Mouse (Mus musculus): ENCODE results near the gene Ccdc186. TPM values are rescaled to one million over a fixed set of nuclear protein-coding genes. Genes with fewer than 3 reads are reported as not detected.
"Not testable (repeated sequence)": the region's sequence is repeated elsewhere in the genome, so short reads cannot be mapped to it uniquely, and the experiment has no call there.

Gene Ccdc186
- total RNA-seq, 2 experiments from 2014 or later, result 23.1 to 29.0 TPM

GRCm38 (mm10) chr19:56801656-56802351 is 20.2 kb downstream of the Ccdc186 start:
- no peak for DNase-seq

DNA sequence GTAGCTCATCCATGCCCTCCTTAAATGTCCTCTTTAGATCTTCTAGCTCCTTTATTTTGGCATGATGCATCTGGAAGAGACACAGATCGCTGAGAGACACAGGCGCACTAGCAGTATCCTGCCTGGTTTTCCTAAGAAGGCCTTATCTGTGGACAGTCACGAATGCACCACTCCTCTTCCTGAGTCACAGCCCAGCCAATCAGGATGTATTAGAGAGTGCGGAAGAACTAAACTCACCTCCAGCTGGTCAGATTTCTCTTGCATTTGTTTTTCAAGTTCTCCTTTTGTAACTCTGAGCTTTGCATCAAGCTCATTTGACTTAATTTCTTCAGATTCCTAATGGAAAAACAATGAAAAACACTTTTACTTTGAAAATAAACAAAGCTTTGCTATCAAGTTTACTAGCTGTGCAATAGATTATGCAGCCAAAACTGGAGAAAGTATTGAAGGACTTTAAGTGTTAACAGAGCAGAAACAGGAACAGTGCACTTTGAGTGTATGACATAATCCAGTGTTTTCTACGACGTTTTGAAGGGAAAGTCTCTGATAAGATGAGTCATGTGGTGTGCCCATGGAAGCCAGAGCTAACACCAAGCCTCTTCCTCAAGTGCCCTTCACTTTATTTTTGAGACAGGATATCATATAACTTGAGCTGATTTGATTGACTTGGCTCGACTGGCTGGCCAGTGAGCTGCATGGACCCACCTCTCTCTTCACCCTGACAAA is 20.9 kb downstream of the Ccdc186 start:
- no peak for DNase-seq

GRCm38 (mm10) chr19:56800226-56800625 is 21.8 kb downstream of the Ccdc186 start:
- no peak for DNase-seq

DNA sequence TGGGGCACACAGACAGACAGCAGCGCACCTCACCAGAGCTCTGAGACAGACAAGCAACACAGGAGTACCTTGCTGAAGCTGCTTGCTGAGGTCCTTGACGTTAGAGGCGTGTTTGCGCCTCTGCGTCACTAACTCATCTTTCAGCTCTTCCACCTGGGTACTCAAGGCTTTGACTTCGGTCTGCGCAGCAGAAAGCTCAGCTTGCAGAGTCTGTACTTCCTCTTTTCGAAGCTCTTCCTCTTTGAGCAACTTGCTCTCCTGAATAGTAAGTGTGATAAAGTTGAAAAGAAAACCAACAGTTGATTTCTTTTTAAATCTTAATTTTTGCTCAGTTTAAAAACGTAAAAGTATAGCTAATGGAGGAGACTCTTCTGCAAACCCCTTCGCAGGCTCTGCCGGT is 24.6 kb downstream of the Ccdc186 start:
- DNase-seq, result no peak

DNA sequence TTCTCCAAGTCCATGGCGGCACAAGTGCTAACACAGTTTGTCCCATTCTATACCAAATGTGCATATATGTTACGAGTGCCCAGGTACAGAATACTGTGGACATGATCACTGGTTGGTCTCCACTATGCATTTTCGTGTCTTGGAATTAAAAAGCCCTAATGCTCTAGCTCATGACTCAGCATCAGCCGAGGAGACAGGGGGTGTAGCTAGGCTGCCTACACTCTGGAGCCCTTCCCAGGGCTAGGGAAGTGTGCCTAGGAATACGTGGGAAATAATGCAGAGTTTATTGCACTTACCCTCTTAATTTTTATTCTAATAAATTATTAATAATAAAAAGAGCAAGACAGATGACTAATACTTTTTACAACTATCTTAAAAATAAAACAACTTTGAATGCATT is 33.0 kb downstream of the Ccdc186 start:
- DNase-seq, result no peak

DNA sequence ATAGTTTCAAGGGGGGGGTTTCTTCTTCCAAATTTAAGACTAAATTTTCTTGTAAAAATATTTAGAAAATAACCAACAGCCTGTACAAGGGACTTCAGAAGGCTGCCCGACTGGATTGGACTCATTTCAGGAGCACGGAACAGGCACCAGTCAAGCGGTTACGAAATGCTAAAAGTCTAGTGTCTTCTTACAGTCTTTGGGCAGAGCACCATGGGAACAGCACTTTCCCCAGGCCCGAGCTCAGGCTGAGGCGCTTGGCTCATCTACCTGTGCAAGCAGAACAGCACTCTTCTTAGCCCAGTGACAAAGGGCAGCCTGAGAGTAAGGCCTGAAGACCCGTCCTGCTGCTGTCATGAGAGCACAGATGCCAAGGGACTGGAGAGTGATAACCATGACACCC is 34.1 kb downstream of the Ccdc186 start:
- DNase-seq, result no peak

DNA sequence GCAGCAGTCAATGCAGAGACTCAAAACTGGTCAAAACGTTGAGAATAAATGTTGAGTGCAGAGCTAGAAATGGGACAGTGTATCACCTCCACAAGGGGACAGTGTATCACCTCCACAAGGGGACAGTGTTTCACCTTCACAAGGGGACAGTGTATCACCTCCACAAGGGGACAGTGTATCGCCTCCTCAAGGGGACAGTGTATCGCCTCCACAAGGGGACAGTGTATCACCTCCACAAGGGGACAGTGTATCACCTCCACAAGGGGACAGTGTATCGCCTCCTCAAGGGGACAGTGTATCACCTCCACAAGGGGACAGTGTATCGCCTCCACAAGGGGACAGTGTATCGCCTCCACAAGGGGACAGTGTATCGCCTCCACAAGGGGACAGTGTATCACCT is 43.5 kb downstream of the Ccdc186 start:
- not testable (repeated sequence) for DNase-seq

GRCm38 (mm10) chr19:56776719-56777382 is 45.1 kb downstream of the Ccdc186 start:
- DNase-seq, result peak; percentile 28

GRCm38 (mm10) chr19:56775893-56776718 is 45.9 kb downstream of the Ccdc186 start:
- peak; percentile 31 for DNase-seq

DNA sequence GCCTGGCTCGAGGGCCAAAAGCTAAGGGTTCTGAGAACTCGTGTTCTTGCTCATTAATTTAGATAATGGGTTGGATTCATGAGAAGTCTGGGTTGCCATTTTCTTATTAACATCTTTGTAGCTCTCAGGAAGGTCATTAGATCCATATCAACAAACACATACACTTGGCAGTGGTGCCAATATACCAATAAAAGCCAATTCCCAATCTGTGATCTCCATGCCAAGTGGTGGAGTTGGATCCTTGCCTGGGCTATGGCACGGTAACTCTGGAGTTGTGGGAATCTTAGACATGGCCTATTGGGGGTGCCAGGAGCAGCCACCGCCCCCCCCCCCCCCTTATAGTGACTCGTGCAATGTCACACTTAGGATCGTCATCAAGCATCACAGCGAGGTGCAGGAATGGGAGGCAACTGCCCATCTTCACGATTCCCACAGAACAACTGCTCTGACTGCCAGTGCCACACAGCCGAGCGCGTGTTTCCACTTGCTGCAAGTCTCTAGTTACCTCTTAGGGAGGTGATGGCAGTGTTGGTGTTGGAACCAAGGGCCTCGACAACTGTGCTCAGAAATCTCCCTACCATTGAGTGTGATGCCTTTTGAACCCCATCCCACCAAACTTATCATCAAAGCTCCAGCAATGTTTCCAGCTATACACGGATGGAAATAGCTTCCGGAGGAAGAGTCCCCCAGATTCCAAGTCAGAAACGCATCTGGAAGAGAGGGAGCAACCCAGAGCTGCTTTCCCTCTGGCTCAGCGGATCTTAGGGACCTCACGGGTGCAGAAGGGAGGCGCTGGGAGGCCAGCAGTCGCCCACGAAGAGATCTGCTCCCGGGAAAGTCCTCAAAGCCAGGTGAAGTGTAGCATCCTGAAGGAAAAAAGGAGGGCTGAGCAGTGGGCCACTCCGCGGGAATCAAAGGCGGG is 46.8 kb downstream of the Ccdc186 start:
- no peak for DNase-seq

GRCm38 (mm10) chr19:56774408-56774962 is 47.5 kb downstream of the Ccdc186 start:
- DNase-seq, result no peak

DNA sequence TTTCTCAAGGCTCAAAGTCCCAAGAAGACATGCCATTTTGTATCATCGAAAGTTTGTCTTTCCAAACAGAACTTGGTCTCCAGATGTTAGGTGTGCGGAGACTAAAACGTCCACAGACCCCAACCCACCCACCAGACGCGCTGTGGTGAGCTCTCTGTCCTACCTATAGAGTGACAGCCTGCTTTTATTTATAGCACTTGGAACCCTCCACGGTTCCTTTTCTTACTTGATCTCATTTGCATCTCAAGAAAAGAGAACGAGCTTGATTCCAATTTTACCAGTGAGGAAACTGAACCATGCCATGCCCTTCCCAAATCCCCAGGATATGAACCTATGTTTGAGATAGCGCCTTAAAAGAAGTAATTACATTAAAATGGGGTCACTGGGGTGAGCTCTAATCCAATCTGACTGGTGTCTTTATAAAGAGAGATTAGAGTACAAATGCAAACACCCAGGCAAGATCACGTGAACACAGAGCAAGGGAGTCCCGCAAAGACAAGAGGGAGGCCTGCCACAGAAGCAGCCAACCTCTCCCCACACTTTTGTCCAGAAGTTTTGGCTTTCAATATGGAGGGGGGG is 48.5 kb downstream of the Ccdc186 start:
- no peak for DNase-seq

DNA sequence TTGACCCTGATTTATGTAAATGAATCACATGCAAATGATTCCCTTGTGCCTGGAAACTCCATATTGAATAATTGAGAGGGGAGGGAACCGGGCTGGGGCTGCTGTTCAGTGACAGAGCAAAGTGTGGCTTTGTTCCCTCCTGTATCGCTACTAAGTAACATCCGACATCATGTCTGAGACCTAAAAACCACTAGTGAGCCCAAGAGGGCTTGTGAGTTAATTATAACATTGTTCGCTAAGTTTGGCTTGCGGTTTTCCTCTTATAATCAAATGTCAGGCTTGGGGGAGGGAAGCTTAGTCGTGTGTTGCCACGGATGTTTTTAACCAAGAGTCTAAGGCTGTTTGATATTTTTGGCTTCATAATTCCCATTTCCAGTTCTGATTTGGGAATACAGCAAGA is 49.8 kb downstream of the Ccdc186 start:
- DNase-seq, result no peak

- no peak for DNase-seq
These were observed 53.0 kb downstream of the Ccdc186 start for GRCm38 (mm10) chr19:56769024-56769423.

DNA sequence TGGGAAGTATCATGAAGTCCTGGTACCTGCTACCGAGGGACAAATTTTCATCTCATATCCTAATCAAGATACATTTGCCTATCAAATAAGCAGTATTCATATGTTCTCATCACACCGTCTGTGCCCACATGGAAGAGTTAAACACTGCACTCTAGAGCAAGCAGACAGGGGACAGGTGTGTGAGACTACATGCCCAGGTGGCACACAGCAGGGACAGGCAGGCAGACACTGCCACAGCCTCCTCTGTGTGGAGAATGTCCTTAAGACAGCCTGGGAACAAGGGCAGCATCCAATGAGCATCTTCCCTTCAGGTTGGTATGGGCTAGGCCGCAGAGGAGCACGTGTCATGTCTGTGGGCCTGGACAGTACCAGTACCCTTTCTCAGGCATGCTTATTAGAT is 59.3 kb downstream of the Ccdc186 start:
- no peak for DNase-seq

- DNase-seq, result no peak
These were observed 60.3 kb downstream of the Ccdc186 start for GRCm38 (mm10) chr19:56761727-56762126.

- no peak for DNase-seq
These were observed 60.9 kb downstream of the Ccdc186 start for GRCm38 (mm10) chr19:56761096-56761495.

- no peak for DNase-seq
These were observed 61.6 kb downstream of the Ccdc186 start for GRCm38 (mm10) chr19:56760306-56760940.

DNA sequence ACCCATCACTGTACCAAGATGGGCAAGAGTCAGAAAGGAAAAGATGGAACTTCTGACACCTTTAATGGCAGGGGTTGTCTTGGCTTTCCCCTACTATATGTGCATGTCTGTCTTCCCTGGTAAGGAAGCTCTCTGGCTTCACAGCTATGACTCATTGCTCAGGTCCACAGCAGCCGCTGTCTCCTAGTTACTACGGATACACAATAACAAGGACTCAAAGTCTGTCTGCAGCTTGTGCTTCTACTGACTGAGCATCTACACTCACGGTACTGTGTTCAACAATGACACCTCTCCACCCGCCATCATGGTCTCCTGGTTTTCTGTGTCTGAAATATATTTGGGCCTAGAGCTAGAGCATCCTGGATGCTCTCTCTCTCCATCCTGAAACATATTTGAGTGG is 62.2 kb downstream of the Ccdc186 start:
- DNase-seq, result no peak

DNA sequence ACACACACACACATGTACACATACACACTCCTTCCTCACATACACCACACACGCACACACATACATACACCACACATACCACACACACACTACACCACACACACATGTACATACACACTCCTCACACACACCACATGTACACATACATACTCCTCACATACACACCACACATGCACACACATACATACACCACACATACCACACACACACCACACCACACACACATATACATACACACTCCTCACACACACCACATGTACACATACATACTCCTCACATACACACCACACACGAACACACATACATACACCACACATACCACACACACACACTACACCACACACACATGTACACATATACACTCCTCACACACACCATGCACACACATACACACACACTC is 63.7 kb downstream of the Ccdc186 start:
- DNase-seq, result no peak

Measured in gastrocnemius, postnatal 10 days (tissue).